21 mouse cellular contexts compared by ENCODE assay signal in genomic region chr16:23412930-23413329, GRCm38 (mm10). TPM values are rescaled to one million over a fixed set of nuclear protein-coding genes. Genes with fewer than 3 reads are reported as not detected.
"Had no signal": no experiment of that assay in that cellular context is flagged by ENCODE, and none has a peak within 500 bp of the region (broad histone marks: within the 10 kb centered on the region; RNA-seq: fewer than 3 reads in every experiment).

No protein-coding gene starts in this region.

- H3K9ac ChIP-seq: neural tube, embryonic 12.5 days; neural tube, embryonic 13.5 days; neural tube, embryonic 15.5 days; stomach, embryonic 15.5 days had no signal

- H3K4me2 ChIP-seq: neural tube, embryonic 12.5 days; neural tube, embryonic 13.5 days; neural tube, embryonic 15.5 days; stomach, embryonic 15.5 days had no signal

- H3K4me3 ChIP-seq: neural tube, embryonic 12.5 days; neural tube, embryonic 13.5 days; neural tube, embryonic 15.5 days; stomach, embryonic 15.5 days had no signal

- H3K27me3 ChIP-seq: neural tube, embryonic 12.5 days; neural tube, embryonic 13.5 days; neural tube, embryonic 15.5 days; stomach, embryonic 15.5 days had no signal

- DNase-seq: retina, postnatal 1 day; right cerebral cortex, postnatal 25 days; right cerebral cortex, postnatal 4 days; spleen, adult 18-20 months; thymus, adult 18-20 months; thymus, adult 2 months; thymus, postnatal 14 days; thymus, postnatal 25 days; thymus, postnatal 36 days; thymus, postnatal 4 days had no signal

- H3K27ac ChIP-seq: neural tube, embryonic 12.5 days; neural tube, embryonic 13.5 days; neural tube, embryonic 15.5 days; stomach, embryonic 15.5 days; stomach, postnatal 0 days had no signal

- H3K9me3 ChIP-seq: neural tube, embryonic 12.5 days; neural tube, embryonic 13.5 days; neural tube, embryonic 15.5 days; stomach, embryonic 15.5 days had no signal

- H3K36me3 ChIP-seq: neural tube, embryonic 12.5 days; neural tube, embryonic 13.5 days; neural tube, embryonic 15.5 days; stomach, embryonic 15.5 days had no signal

RNA-seq across cellular contexts. Expression of gene Rtp1, which starts 16.0 kb away (rescaled TPM):
- polyA plus RNA-seq: neural tube, embryonic 11.5 days; neural tube, embryonic 12.5 days; neural tube, embryonic 14.5 days; neural tube, embryonic 15.5 days; small intestine, adult 2 months; spleen, adult 2 months; stomach, embryonic 14.5 days; stomach, embryonic 15.5 days; stomach, postnatal 0 days; thymus, postnatal 0 days had no signal
